ENCODE assay signal across 1 mouse cellular context in the genomic region with DNA sequence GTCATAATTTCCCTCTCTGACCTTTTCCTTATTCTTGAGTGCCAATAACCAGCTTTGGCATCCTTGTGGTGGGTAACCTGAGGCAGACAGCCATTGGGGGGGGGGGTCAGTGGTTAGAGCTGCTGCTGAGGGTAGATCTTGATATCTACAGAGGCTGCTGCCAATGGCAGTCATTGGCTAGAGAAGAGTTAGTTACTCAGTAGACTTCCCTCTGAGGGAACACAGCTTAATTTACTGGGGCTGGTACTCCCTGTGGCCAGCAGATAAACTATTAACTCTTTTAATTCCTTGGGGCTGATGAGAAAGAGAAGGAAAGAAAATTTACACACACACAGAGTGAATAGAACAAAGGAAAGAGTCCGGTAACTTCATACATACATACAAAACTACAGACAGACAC.
A peak's percentile ranks its signal among the peaks of the same experiment; 100 is the strongest.
TF ChIP-seq lines count a peak whose summit lies in the region.

No protein-coding gene starts in this region.

TF ChIP-seq in MEL, 35 proteins besides CTCF, POLR2A, EP300 and RAD21:
- TF ChIP-seq TAL1 (IDR thresholded peaks at IDR 0.05; ENCODE audit: low read length) (peak; percentile 11; the same call in 1 of the 2 replicates), NRF1 (IDR thresholded peaks at IDR 0.05; ENCODE audit: insufficient read depth, low read depth, low read length, poor library complexity, severe bottlenecking) (no peak), GATA1 (IDR thresholded peaks at IDR 0.05; ENCODE audit: low read depth, low read length) (peak; percentile 55)
